Mouse (Mus musculus) induced T-regulatory cell, adult 2 months (primary cell): ENCODE data around the gene Srsy.
"Not testable (repeated sequence)": the region's sequence is repeated elsewhere in the genome, so short reads cannot be mapped to it uniquely, and the experiment has no call there.

Experiments
- DNase-seq: peaks from one replicate; pipeline ENCODE4 v3.0.0-alpha.2; 2012; ENCODE audit warnings: low read depth

The Srsy gene

GRCm38 (mm10) chrY:17937230-17937629, at the start of gene Srsy:
Gene Srsy (minus strand): TSS chrY:17937330.
- not testable (repeated sequence) for DNase-seq
